Mouse (Mus musculus) MEL (cell line): Measurements from ENCODE around the gene 4933400A11Rik. TPM values are rescaled to one million over a fixed set of nuclear protein-coding genes. Genes with fewer than 3 reads are reported as not detected.

Source experiments
- DNase-seq: peaks from one replicate; pipeline ENCODE4 v3.0.0; 2011; ENCODE audit warnings: low read depth, low spot score
- H3K27ac ChIP-seq: 2 replicates; pipeline ENCODE4 v1.5.1; 2012; ENCODE audit warnings: low read depth, mild to moderate bottlenecking, control low read depth, low read length, moderate library complexity; ENCODE audit not compliant: control insufficient read depth
- H3K27me3 ChIP-seq, 2 experiments: fragments of 150-350 bp in 1 of 2; sonication (generic) in 1 of 2; 2 replicates each; pipeline ENCODE4 v1.6.1; 2012; ENCODE audit warnings: low read length in 2 of 2, mild to moderate bottlenecking in 2 of 2, improper control_type of control experiment in 1 of 2, moderate library complexity in 1 of 2; ENCODE audit not compliant: insufficient read depth in 2 of 2, control insufficient read depth in 1 of 2
- H3K36me3 ChIP-seq, 2 experiments: 2 replicates each; pipeline ENCODE4 v1.6.1; 2012 to 2014; ENCODE audit warnings: low read length in 2 of 2, improper control_type of control experiment in 1 of 2, inconsistent platforms in 1 of 2, mild to moderate bottlenecking in 1 of 2; ENCODE audit not compliant: insufficient read depth in 2 of 2, control insufficient read depth in 1 of 2
- H3K4me1 ChIP-seq, 2 experiments: fragments of 150-350 bp in 1 of 2; sonication (generic) in 1 of 2; 2 replicates each; pipeline ENCODE4 v1.6.1; 2012; ENCODE audit warnings: low read length in 2 of 2, improper control_type of control experiment in 1 of 2, mild to moderate bottlenecking in 1 of 2; ENCODE audit not compliant: insufficient read depth in 2 of 2, control insufficient read depth in 1 of 2
- H3K4me3 ChIP-seq, 2 experiments: fragments of 150-350 bp in 1 of 2; sonication (generic) in 1 of 2; 2 replicates each; pipeline ENCODE4 v1.5.1; 2012; ENCODE audit warnings: low read depth in 2 of 2, low read length in 2 of 2, mild to moderate bottlenecking in 2 of 2, moderate library complexity in 2 of 2, control low read depth in 1 of 2, improper control_type of control experiment in 1 of 2; ENCODE audit not compliant: control insufficient read depth in 1 of 2, insufficient read depth in 1 of 2
- H3K79me2 ChIP-seq: 2 replicates; pipeline ENCODE4 v1.6.1; 2012; ENCODE audit warnings: mild to moderate bottlenecking, low read length, moderate library complexity; ENCODE audit not compliant: control insufficient read depth, poor library complexity, insufficient read depth
- H3K9ac ChIP-seq: 2 replicates; pipeline ENCODE4 v1.6.1; 2012; ENCODE audit warnings: low read depth, mild to moderate bottlenecking, control low read depth, low read length, moderate library complexity; ENCODE audit not compliant: control insufficient read depth, poor library complexity, severe bottlenecking
- H3K9me3 ChIP-seq: fragments of 150-350 bp; sonication (generic); replicated peaks from 2 replicates; pipeline ENCODE4 v1.6.1; 2012; ENCODE audit warnings: mild to moderate bottlenecking, low read length, improper control_type of control experiment, moderate library complexity; ENCODE audit not compliant: insufficient read depth
- CHD2 ChIP-seq: IDR thresholded peaks from 2 replicates; pipeline ENCODE4 v1.6.1; 2011; ENCODE audit warnings: low read length, improper control_type of control experiment
- EP300 ChIP-seq, 2 experiments: IDR thresholded peaks; 2 replicates each; pipeline ENCODE4 v1.6.1; 2011; ENCODE audit warnings: improper control_type of control experiment in 2 of 2, low read length in 2 of 2, low read depth in 1 of 2, mild to moderate bottlenecking in 1 of 2
- GABPA ChIP-seq: IDR thresholded peaks from 2 replicates; pipeline ENCODE4 v1.6.1; 2012; ENCODE audit warnings: low read depth, mild to moderate bottlenecking, inconsistent platforms, low read length, improper control_type of control experiment, moderate library complexity
- MXI1 ChIP-seq: IDR thresholded peaks from 2 replicates; pipeline ENCODE4 v1.6.1; 2011; ENCODE audit warnings: mild to moderate bottlenecking, low read depth, low read length, improper control_type of control experiment
- NRF1 ChIP-seq: IDR thresholded peaks from 2 replicates; pipeline ENCODE4 v1.6.1; 2014; ENCODE audit warnings: low read depth, mild to moderate bottlenecking, inconsistent platforms, low read length, improper control_type of control experiment, moderate library complexity; ENCODE audit not compliant: poor library complexity, insufficient read depth, severe bottlenecking
- POLR2A ChIP-seq, 2 experiments: IDR thresholded peaks; 2 replicates each; pipeline ENCODE4 v1.6.1; 2011 to 2012; ENCODE audit warnings: low read length in 2 of 2, mild to moderate bottlenecking in 2 of 2, control low read depth in 1 of 2, improper control_type of control experiment in 1 of 2, low read depth in 1 of 2, moderate library complexity in 1 of 2; ENCODE audit not compliant: control insufficient read depth in 1 of 2, insufficient read depth in 1 of 2, poor library complexity in 1 of 2
- POLR2AphosphoS2 ChIP-seq: IDR thresholded peaks from 2 replicates; pipeline ENCODE4 v1.6.1; 2011; ENCODE audit warnings: low read length, improper control_type of control experiment
- RAD21 ChIP-seq: IDR thresholded peaks from 2 replicates; pipeline ENCODE4 v1.6.1; 2011; ENCODE audit warnings: mild to moderate bottlenecking, low read depth, low read length, improper control_type of control experiment
- TCF12 ChIP-seq: IDR thresholded peaks from 2 replicates; pipeline ENCODE4 v1.6.1; 2014; ENCODE audit warnings: low read depth, mild to moderate bottlenecking, inconsistent platforms, low read length, improper control_type of control experiment, moderate library complexity
- polyA plus RNA-seq, 2 experiments: library from polyadenylated mRNA; stranded (reverse) in 1 of 2; unstranded in 1 of 2; fragments of >175 nt in 1 of 2; fragments of >200 nt in 1 of 2; gene quantifications; 2 replicates each; pipeline versions ENCODE4 v1.2.1 to v1.2.4; 2012; ENCODE audit warnings: low replicate concordance in 2 of 2, low read depth in 1 of 2; ENCODE audit not compliant: insufficient read length in 2 of 2, insufficient read depth in 1 of 2, missing spikeins in 1 of 2
- total RNA-seq: library from RNA; depleted of rRNA; stranded (reverse); fragments of 300-350 nt; gene quantifications from 2 replicates; pipeline ENCODE4 v1.2.3, GENCODE M21; 2012; rRNA removed

The 4933400A11Rik gene
- total and polyA plus RNA-seq, 3 experiments = not detected

DNA sequence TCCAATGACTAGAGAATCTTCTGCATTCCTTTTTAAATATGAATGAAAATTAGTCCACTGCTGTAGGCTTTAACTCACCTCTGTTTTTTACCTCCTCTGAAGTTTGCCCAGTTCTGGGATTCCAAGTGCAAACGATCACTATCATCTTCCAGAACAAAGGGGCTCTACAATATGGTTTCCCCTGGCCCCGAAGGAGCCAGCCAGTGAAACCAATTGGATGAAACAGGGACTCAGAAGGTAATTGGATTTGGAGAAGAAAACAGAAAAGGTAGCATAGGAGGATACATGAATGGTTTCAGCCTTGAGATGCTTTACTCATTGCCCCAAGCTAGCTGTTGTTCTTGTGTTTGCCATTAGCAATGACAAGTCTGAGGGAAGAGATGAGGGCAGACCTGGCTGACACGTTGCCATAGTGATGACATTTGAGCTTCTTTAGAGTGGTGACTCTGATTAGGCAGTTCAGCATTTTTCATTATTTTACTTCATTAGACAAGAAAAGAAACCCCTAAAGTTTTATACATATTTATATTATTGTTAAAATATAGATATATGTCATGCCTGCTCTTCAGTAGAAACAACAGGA is 44.0 kb downstream of the 4933400A11Rik start:
- no peak for TF ChIP-seq RAD21
- no peak for TF ChIP-seq GABPA
- no peak for TF ChIP-seq EP300 (IDR thresholded peaks at IDR 0.05; ENCODE audit: low read depth in 1 of 2, low read length in 2 of 2)
- no peak for TF ChIP-seq POLR2A (IDR thresholded peaks at IDR 0.05; ENCODE audit: control insufficient read depth in 1 of 2, insufficient read depth in 1 of 2, low read depth in 1 of 2, low read length in 2 of 2, poor library complexity in 1 of 2)
- no peak for TF ChIP-seq MXI1
- TF ChIP-seq POLR2AphosphoS2 = no peak
- no peak for TF ChIP-seq TCF12
- no peak for TF ChIP-seq CHD2
- no peak for TF ChIP-seq NRF1
- TF ChIP-seq, all 39 proteins: peak for 0
- H3K79me2 ChIP-seq = no peaks in the 10 kb centered on the region
- no peaks in the 10 kb centered on the region for H3K36me3 ChIP-seq
- H3K27me3 ChIP-seq = peaks cover 3% of the 10 kb centered on the region in 2 experiments
- H3K9me3 ChIP-seq = no peaks in the 10 kb centered on the region
- no peak overlapping the region for H3K4me3 ChIP-seq
- no peak for DNase-seq
- H3K4me1 ChIP-seq = no peaks in the 10 kb centered on the region
- H3K9ac ChIP-seq = no peak overlapping the region
- H3K27ac ChIP-seq = no peak overlapping the region

Other genes starting within 250 kb of the 4933400A11Rik start
- gene Mid1, start 94.4 kb downstream of the 4933400A11Rik start, total RNA-seq = 1.4 and 1.5 TPM in 2 replicates
- gene Mid1, start 94.4 kb downstream of the 4933400A11Rik start, polyA plus RNA-seq = 1 to 10 TPM in 1 of 2 experiments, not detected in 1; 7.8 TPM
- gene Gm21887, start 230.0 kb upstream of the 4933400A11Rik start, total RNA-seq = 2.5 and 4.7 TPM in 2 replicates
- 10 to 100 TPM in 1 of 2 experiments, not detected in 1; 88.8 TPM for gene Gm21887, start 230.0 kb upstream of the 4933400A11Rik start, polyA plus RNA-seq